Mouse (Mus musculus) MEL (cell line): ENCODE measurements around the gene Gm9964.

ENCODE experiments used
- CHD2 ChIP-seq: IDR thresholded peaks from 2 replicates; pipeline ENCODE4 v1.6.1; 2011; ENCODE audit warnings: low read length, improper control_type of control experiment
- CTCF ChIP-seq, 3 experiments: IDR thresholded peaks in 2 of 3; conservative IDR thresholded peaks in 1 of 3; 2 replicates each; pipeline ENCODE4 v1.5.1; 2011 to 2012; ENCODE audit warnings: low read length in 3 of 3, low read depth in 2 of 3, mild to moderate bottlenecking in 2 of 3, improper control_type of control experiment in 1 of 3, inconsistent platforms in 1 of 3, mixed read lengths in 1 of 3, moderate library complexity in 1 of 3; ENCODE audit not compliant: control insufficient read depth in 1 of 3, insufficient read depth in 1 of 3, poor library complexity in 1 of 3, severe bottlenecking in 1 of 3
- HCFC1 ChIP-seq: IDR thresholded peaks from 2 replicates; pipeline ENCODE4 v1.6.1; 2012; ENCODE audit warnings: low read depth, mild to moderate bottlenecking, inconsistent platforms, low read length, improper control_type of control experiment, moderate library complexity
- MAZ ChIP-seq: IDR thresholded peaks from 2 replicates; pipeline ENCODE4 v1.6.1; 2012; ENCODE audit warnings: low read depth, mild to moderate bottlenecking, inconsistent platforms, low read length, improper control_type of control experiment
- MYC ChIP-seq: IDR thresholded peaks from 2 replicates; pipeline ENCODE4 v1.6.1; 2011; ENCODE audit warnings: low read depth, mild to moderate bottlenecking, low read length, improper control_type of control experiment, moderate library complexity
- POLR2A ChIP-seq, 2 experiments: IDR thresholded peaks; 2 replicates each; pipeline ENCODE4 v1.6.1; 2011 to 2012; ENCODE audit warnings: low read length in 2 of 2, mild to moderate bottlenecking in 2 of 2, control low read depth in 1 of 2, improper control_type of control experiment in 1 of 2, low read depth in 1 of 2, moderate library complexity in 1 of 2; ENCODE audit not compliant: control insufficient read depth in 1 of 2, insufficient read depth in 1 of 2, poor library complexity in 1 of 2
- RCOR1 ChIP-seq: IDR thresholded peaks from 2 replicates; pipeline ENCODE4 v1.6.1; 2012; ENCODE audit warnings: low read depth, mild to moderate bottlenecking, inconsistent platforms, low read length, improper control_type of control experiment

DNA sequence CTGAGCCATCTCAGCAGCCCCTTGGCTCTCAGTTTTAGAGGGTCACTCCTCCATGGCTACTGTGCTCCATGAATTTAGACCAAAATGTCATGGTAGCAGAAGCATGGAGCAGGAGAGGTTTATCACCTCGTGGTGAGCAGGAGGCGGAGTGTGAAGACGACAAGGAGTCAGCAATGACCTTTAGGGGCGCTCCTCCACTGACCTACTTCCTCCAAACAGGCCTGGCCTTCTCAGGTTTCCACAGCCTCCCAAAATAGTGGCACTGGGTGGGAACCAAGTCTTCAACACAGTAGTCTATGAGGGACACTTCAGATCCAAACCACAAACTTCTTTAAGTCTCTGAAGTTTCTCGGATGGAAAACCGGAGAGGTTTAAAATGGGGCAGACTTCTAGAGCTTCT lies 38.0 kb downstream of the Gm9964 start:
- TF ChIP-seq CHD2 (no peak), CTCF (IDR thresholded peaks at IDR 0.05 in 2 of 3, conservative IDR thresholded peaks at IDR 0.05 in 1 of 3; ENCODE audit: control insufficient read depth in 1 of 3, insufficient read depth in 1 of 3, low read depth in 2 of 3, low read length in 3 of 3, poor library complexity in 1 of 3, severe bottlenecking in 1 of 3) (no peak), POLR2A (IDR thresholded peaks at IDR 0.05; ENCODE audit: control insufficient read depth in 1 of 2, insufficient read depth in 1 of 2, low read depth in 1 of 2, low read length in 2 of 2, poor library complexity in 1 of 2) (no peak), MYC (no peak), MAZ (no peak), RCOR1 (no peak), HCFC1 (no peak)
